Mouse (Mus musculus) midbrain, embryonic 11.5 days (tissue): ENCODE data around the gene Mllt11. TPM values are rescaled to one million over a fixed set of nuclear protein-coding genes. Genes with fewer than 3 reads are reported as not detected.

Source experiments
- ATAC-seq: fragments of 200-750 bp; cut with Nextera tagmentation; 2 replicates; pipeline ENCODE4 v1.8.0; 2017; ENCODE audit warnings: moderate TSS enrichment, moderate library complexity; ENCODE audit not compliant: low FRiP score
- DNase-seq: peaks from one replicate; pipeline ENCODE4 v3.0.0; 2015; ENCODE audit warnings: low spot score; ENCODE audit errors: missing footprints
- H3K27ac ChIP-seq: fragments of 300-500 bp; sonication (generic); 2 replicates; pipeline ENCODE4 v1.5.1; 2014; ENCODE audit warnings: low read depth, low read length
- H3K27me3 ChIP-seq: fragments of 300-500 bp; sonication (generic); 2 replicates; pipeline ENCODE4 v1.6.1; 2014; ENCODE audit warnings: mild to moderate bottlenecking, low read length, moderate library complexity, mixed read lengths; ENCODE audit not compliant: control insufficient read depth, insufficient read depth
- H3K36me3 ChIP-seq: fragments of 300-500 bp; sonication (generic); 2 replicates; pipeline ENCODE4 v1.6.1; 2014; ENCODE audit warnings: mild to moderate bottlenecking, low read length, moderate library complexity, mixed read lengths; ENCODE audit not compliant: control insufficient read depth, insufficient read depth
- H3K4me1 ChIP-seq: fragments of 300-500 bp; sonication (generic); 2 replicates; pipeline ENCODE4 v1.6.1; 2014; ENCODE audit warnings: low read length; ENCODE audit not compliant: control insufficient read depth, insufficient read depth
- H3K4me2 ChIP-seq: fragments of 300-500 bp; sonication (generic); 2 replicates; pipeline ENCODE4 v1.6.1; 2014; ENCODE audit warnings: mild to moderate bottlenecking, moderate library complexity
- H3K4me3 ChIP-seq: fragments of 300-500 bp; sonication (generic); 2 replicates; pipeline ENCODE4 v1.5.1; 2014; ENCODE audit warnings: low read depth, low read length
- H3K9ac ChIP-seq: fragments of 300-500 bp; sonication (generic); 2 replicates; pipeline ENCODE4 v1.6.1; 2014; ENCODE audit warnings: low read length
- H3K9me3 ChIP-seq: fragments of 300-500 bp; sonication (generic); 2 replicates; pipeline ENCODE4 v1.6.1; 2016; ENCODE audit warnings: low read length; ENCODE audit not compliant: control insufficient read depth
- WGBS: fragments of 180-500 bp; shearing (Covaris S2); extraction: QIAGEN DNeasy Blood & Tissue Kit; methylation state at CpG from one replicate; pipeline ENCODE4 v1.1.7; 2014; 5-methylcytosine and 5-hydroxymethylcytosine counted together
- polyA plus RNA-seq: library from polyadenylated mRNA; unstranded; fragments of >200 nt; fragmentation: Nextera tagmentation; extraction: Ambion mirVana; gene quantifications from 2 replicates; pipeline ENCODE4 v1.2.1, GENCODE M21; 2014

The Mllt11 gene
- polyA plus RNA-seq, 1 experiment from 2014 or later, result 124 TPM

DNA sequence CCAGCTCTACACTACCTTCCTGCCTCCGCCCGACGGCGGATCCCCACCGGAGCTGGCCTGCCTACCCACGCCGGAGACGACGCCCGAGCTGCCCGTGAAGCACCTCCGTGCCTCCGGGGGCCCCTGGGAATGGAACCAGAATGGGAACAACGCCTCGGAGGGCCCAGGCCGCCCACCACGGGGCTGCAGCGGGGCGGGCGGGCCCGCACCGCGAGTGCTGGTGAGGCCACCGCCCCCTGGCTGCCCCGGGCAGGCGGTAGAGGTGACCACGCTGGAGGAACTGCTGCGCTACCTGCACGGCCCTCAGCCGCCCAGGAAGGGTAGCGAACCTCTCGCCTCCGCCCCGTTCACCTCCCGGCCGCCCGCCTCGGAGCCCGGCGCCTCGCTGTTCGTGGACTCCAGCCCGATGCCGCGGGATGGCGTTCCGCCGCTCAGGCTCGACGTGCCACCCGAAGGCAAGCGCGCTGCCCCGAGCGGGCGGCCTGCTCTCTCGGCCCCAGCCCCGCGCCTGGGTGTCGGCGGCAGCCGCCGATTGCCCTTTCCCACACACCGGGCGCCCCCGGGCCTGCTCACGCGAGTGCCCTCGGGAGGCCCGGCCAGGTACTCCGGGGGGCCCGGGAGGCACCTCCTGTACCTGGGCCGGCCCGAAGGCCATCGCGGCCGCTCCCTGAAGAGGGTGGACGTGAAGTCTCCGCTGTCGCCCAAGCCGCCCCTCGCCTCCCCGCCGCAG lies 59.3 kb downstream of the Mllt11 start:
- 11% methylated on average over 75 of the region's 84 CpGs for WGBS
- H3K27me3 ChIP-seq, result peaks cover 47% of the 10 kb centered on the region
- H3K4me2 ChIP-seq, result no peak overlapping the region
- peaks cover 11% of the 10 kb centered on the region for H3K4me1 ChIP-seq
- H3K9ac ChIP-seq, result 0 out of 2 replicates have a peak overlapping the region, but pooled peaks have one; percentile 20
- H3K9me3 ChIP-seq, result no peaks in the 10 kb centered on the region
- H3K36me3 ChIP-seq, result peaks cover 24% of the 10 kb centered on the region
- ATAC-seq (peak; percentile 26; the same call in 1 of the 2 replicates), DNase-seq (peak; percentile 93)
- no peak overlapping the region for H3K27ac ChIP-seq
- peak overlapping the region; percentile 24 for H3K4me3 ChIP-seq

- ATAC-seq, result no peak
- 92% methylated on average over 6 of the region's 6 CpGs for WGBS
- peaks cover 24% of the 10 kb centered on the region for H3K36me3 ChIP-seq
- no peak overlapping the region for H3K9ac ChIP-seq
- peaks cover 11% of the 10 kb centered on the region for H3K4me1 ChIP-seq
- H3K9me3 ChIP-seq, result no peaks in the 10 kb centered on the region
- DNase-seq, result no peak
- H3K4me2 ChIP-seq, result no peak overlapping the region
- H3K4me3 ChIP-seq, result no peak overlapping the region
- no peak overlapping the region for H3K27ac ChIP-seq
- peaks cover 47% of the 10 kb centered on the region for H3K27me3 ChIP-seq
Measured at GRCm38 (mm10) chr3:95171105-95171504, 60.9 kb downstream of the Mllt11 start.

DNA sequence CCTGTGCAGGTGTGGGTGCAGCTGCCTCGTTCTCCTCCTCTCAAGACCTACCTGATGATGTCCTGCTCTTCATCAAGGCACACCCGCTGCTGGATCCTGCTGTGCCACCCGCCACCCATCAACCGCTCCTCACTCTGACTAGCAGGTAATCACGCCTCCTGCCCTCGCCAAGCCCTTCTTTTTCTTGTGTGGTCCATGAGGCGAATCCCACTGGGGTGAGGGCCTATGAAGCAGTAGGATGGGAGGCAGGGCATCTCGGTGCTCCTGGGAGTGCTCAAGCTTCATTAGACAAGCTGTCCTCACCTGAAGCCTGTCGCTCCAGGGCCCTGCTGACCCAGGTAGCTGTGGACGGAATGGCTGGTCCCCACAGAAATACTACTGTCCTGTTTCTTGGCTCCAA lies 62.0 kb downstream of the Mllt11 start:
- H3K36me3 ChIP-seq, result peaks cover 24% of the 10 kb centered on the region

More for the DNA sequence above, 62.0 kb downstream of the Mllt11 start:
- no peak for DNase-seq
- Histone ChIP-seq H3K4me3 (no peak overlapping the region), H3K4me1 (peaks cover 11% of the 10 kb centered on the region), H3K9me3 (no peaks in the 10 kb centered on the region), H3K27me3 (peaks cover 47% of the 10 kb centered on the region), H3K9ac (no peak overlapping the region), H3K4me2 (no peak overlapping the region), H3K27ac (no peak overlapping the region)
- WGBS, result 88% methylated on average over 10 of the region's 10 CpGs
- no peak for ATAC-seq

Other genes with a start within 250 kb of the Mllt11 start
- gene Zfp687, start 216.7 kb downstream of the Mllt11 start, polyA plus RNA-seq, result 24.1 and 29.7 TPM in 2 replicates
- gene Psmd4, start 189.6 kb downstream of the Mllt11 start, polyA plus RNA-seq, result 300 and 316 TPM in 2 replicates
- 13.2 and 15.1 TPM in 2 replicates for gene Pip5k1a, start 125.2 kb downstream of the Mllt11 start, polyA plus RNA-seq
- gene Vps72, start 121.1 kb downstream of the Mllt11 start, polyA plus RNA-seq, result 221 and 238 TPM in 2 replicates
- gene Tmod4, start 107.7 kb downstream of the Mllt11 start, polyA plus RNA-seq, result 0.97 TPM in 1 of 2 replicates, not detected in the other
- gene Scnm1, start 98.2 kb downstream of the Mllt11 start, polyA plus RNA-seq, result 84.9 and 86.3 TPM in 2 replicates
- gene Lysmd1, start 98.1 kb downstream of the Mllt11 start, polyA plus RNA-seq, result 16.1 and 17.4 TPM in 2 replicates
- 2.2 and 2.9 TPM in 2 replicates for gene Tnfaip8l2, start 89.8 kb downstream of the Mllt11 start, polyA plus RNA-seq
- 14.1 and 17.8 TPM in 2 replicates for gene Sema6c, start 71.7 kb downstream of the Mllt11 start, polyA plus RNA-seq
- gene Gabpb2, start 14.3 kb downstream of the Mllt11 start, polyA plus RNA-seq, result 6.0 and 6.9 TPM in 2 replicates
- 105 and 106 TPM in 2 replicates for gene Cdc42se1, start 3.4 kb downstream of the Mllt11 start, polyA plus RNA-seq
- 0.18 and 0.48 TPM in 2 replicates for gene Gm128, start 9.4 kb upstream of the Mllt11 start, polyA plus RNA-seq
- 0.20 TPM in 1 of 2 replicates, not detected in the other for gene Bnipl, start 19.0 kb upstream of the Mllt11 start, polyA plus RNA-seq
- 38.8 and 43.3 TPM in 2 replicates for gene Mindy1, start 49.2 kb upstream of the Mllt11 start, polyA plus RNA-seq
- 28.0 and 29.7 TPM in 2 replicates for gene Prune1, start 49.9 kb upstream of the Mllt11 start, polyA plus RNA-seq
- gene Anxa9, start 75.0 kb upstream of the Mllt11 start, polyA plus RNA-seq, result 0.87 and 1.3 TPM in 2 replicates
- 94.1 and 97.1 TPM in 2 replicates for gene Cers2, start 82.6 kb upstream of the Mllt11 start, polyA plus RNA-seq
- gene Setdb1, start 125.0 kb upstream of the Mllt11 start, polyA plus RNA-seq, result 60.9 and 69.3 TPM in 2 replicates
- gene 4930558C23Rik, start 170.7 kb upstream of the Mllt11 start, polyA plus RNA-seq, result not detected in 2 replicates
- gene Arnt, start 202.2 kb upstream of the Mllt11 start, polyA plus RNA-seq, result 26.2 and 27.0 TPM in 2 replicates